Mouse (Mus musculus) midbrain, embryonic 11.5 days (tissue): ENCODE data around the gene Ppbp. TPM values are rescaled to one million over a fixed set of nuclear protein-coding genes. Genes with fewer than 3 reads are reported as not detected.

Experiments used
- ATAC-seq: fragments of 200-750 bp; cut with Nextera tagmentation; 2 replicates; pipeline ENCODE4 v1.8.0; 2017; ENCODE audit warnings: moderate TSS enrichment, moderate library complexity; ENCODE audit not compliant: low FRiP score
- DNase-seq: peaks from one replicate; pipeline ENCODE4 v3.0.0; 2015; ENCODE audit warnings: low spot score; ENCODE audit errors: missing footprints
- H3K27ac ChIP-seq: fragments of 300-500 bp; sonication (generic); 2 replicates; pipeline ENCODE4 v1.5.1; 2014; ENCODE audit warnings: low read depth, low read length
- H3K27me3 ChIP-seq: fragments of 300-500 bp; sonication (generic); 2 replicates; pipeline ENCODE4 v1.6.1; 2014; ENCODE audit warnings: mild to moderate bottlenecking, low read length, moderate library complexity, mixed read lengths; ENCODE audit not compliant: control insufficient read depth, insufficient read depth
- H3K36me3 ChIP-seq: fragments of 300-500 bp; sonication (generic); 2 replicates; pipeline ENCODE4 v1.6.1; 2014; ENCODE audit warnings: mild to moderate bottlenecking, low read length, moderate library complexity, mixed read lengths; ENCODE audit not compliant: control insufficient read depth, insufficient read depth
- H3K4me1 ChIP-seq: fragments of 300-500 bp; sonication (generic); 2 replicates; pipeline ENCODE4 v1.6.1; 2014; ENCODE audit warnings: low read length; ENCODE audit not compliant: control insufficient read depth, insufficient read depth
- H3K4me2 ChIP-seq: fragments of 300-500 bp; sonication (generic); 2 replicates; pipeline ENCODE4 v1.6.1; 2014; ENCODE audit warnings: mild to moderate bottlenecking, moderate library complexity
- H3K4me3 ChIP-seq: fragments of 300-500 bp; sonication (generic); 2 replicates; pipeline ENCODE4 v1.5.1; 2014; ENCODE audit warnings: low read depth, low read length
- H3K9ac ChIP-seq: fragments of 300-500 bp; sonication (generic); 2 replicates; pipeline ENCODE4 v1.6.1; 2014; ENCODE audit warnings: low read length
- H3K9me3 ChIP-seq: fragments of 300-500 bp; sonication (generic); 2 replicates; pipeline ENCODE4 v1.6.1; 2016; ENCODE audit warnings: low read length; ENCODE audit not compliant: control insufficient read depth
- WGBS: fragments of 180-500 bp; shearing (Covaris S2); extraction: QIAGEN DNeasy Blood & Tissue Kit; methylation state at CpG from one replicate; pipeline ENCODE4 v1.1.7; 2014; 5-methylcytosine and 5-hydroxymethylcytosine counted together
- microRNA-seq: library from miRNA; unstranded; fragments of <30 nt; microRNA quantifications from one replicate; pipeline ENCODE4, GENCODE M21; 2017
- polyA plus RNA-seq: library from polyadenylated mRNA; unstranded; fragments of >200 nt; fragmentation: Nextera tagmentation; extraction: Ambion mirVana; gene quantifications from 2 replicates; pipeline ENCODE4 v1.2.1, GENCODE M21; 2014

Gene Ppbp
- polyA plus RNA-seq, 1 experiment from 2014 or later: 16.5 TPM

DNA sequence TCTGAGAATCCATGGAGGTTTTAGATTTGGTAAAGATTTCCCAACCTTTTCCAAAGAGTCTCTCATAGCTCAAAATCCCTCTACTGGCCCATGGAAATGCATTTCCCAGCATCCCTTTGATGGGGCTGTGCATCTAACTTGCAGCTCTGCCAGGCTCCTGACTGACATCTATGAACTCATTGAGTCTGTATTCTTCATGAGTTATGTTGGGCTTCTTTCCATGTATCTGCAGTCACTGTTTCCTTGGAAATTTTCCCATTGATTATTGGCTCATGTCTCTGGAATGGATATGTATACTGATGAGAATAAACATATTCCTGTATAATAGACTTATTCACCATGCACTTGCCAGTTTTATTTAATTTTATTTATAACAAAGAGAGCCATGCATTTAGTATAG lies 37.7 kb downstream of the Ppbp start:
- no peaks in the 10 kb centered on the region for H3K27me3 ChIP-seq
- H3K9me3 ChIP-seq: no peaks in the 10 kb centered on the region
- no peak overlapping the region for H3K27ac ChIP-seq
- no peaks in the 10 kb centered on the region for H3K36me3 ChIP-seq
- no peak overlapping the region for H3K4me2 ChIP-seq
- H3K4me3 ChIP-seq: no peak overlapping the region
- no peak overlapping the region for H3K9ac ChIP-seq
- H3K4me1 ChIP-seq: no peaks in the 10 kb centered on the region
- DNase-seq (no peak), ATAC-seq (no peak)

DNA sequence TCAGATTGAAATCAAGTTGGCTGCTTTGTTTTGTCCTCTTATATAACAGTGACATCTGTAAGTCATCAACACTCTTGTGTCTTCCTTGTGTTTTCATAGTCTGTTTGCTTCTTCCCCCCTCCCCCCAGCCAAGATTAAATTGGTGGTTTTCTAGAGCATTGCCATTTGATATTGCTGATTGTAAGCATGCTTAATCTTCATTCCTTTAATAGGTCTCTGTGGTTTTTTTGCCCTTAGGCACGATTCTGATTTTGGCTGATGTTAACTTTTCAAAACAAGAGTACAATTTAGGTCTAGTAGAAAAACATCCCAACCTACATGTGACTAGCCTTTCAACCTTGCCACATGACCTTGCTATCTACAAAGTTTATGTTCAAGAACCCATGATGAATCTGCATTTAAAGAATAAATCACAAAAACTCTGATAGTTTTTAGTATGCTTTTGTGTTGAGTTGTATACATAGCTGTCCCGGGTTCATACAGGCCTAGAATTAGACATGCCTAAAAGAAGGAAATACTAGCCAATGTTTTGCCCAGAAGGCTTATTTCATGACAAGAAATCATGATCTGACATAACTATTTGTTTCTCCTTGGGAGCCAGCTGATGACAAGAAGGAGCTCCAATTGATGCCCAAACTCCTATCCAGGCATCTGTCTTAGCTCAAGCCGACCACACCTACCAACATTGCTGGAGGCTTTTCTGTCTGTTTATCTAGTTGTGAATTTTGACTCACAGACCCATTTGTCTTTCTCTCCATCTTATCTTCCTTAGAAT lies 39.0 kb downstream of the Ppbp start:
- H3K4me2 ChIP-seq: no peak overlapping the region
- WGBS: 85% methylated on average over 3 of the region's 3 CpGs
- H3K36me3 ChIP-seq: no peaks in the 10 kb centered on the region
- H3K4me3 ChIP-seq: no peak overlapping the region
- H3K9ac ChIP-seq: no peak overlapping the region
- H3K4me1 ChIP-seq: no peaks in the 10 kb centered on the region
- H3K27me3 ChIP-seq: no peaks in the 10 kb centered on the region
- no peak for ATAC-seq
- no peak for DNase-seq
- no peak overlapping the region for H3K27ac ChIP-seq
- H3K9me3 ChIP-seq: no peaks in the 10 kb centered on the region

Small RNA genes within 50 kb of the gene (microRNA-seq; reads per million reads assigned to microRNA genes)
- gene Gm24322: not detected

Other genes starting within 250 kb of the Ppbp start
- not detected in 2 replicates for gene Afm, start 249.6 kb upstream of the Ppbp start, polyA plus RNA-seq
- not detected in 2 replicates for gene 5830473C10Rik, start 207.4 kb upstream of the Ppbp start, polyA plus RNA-seq
- gene Rassf6, start 127.9 kb upstream of the Ppbp start, polyA plus RNA-seq: 0.27 and 0.34 TPM in 2 replicates
- 0.11 and 0.26 TPM in 2 replicates for gene Cxcl5, start 9.2 kb upstream of the Ppbp start, polyA plus RNA-seq
- gene Pf4, start 3.9 kb downstream of the Ppbp start, polyA plus RNA-seq: 85.1 and 96.3 TPM in 2 replicates
- not detected in 2 replicates for gene Cxcl3, start 17.6 kb downstream of the Ppbp start, polyA plus RNA-seq
- not detected in 2 replicates for gene Cxcl15, start 26.0 kb downstream of the Ppbp start, polyA plus RNA-seq
- gene Cxcl1, start 122.7 kb downstream of the Ppbp start, polyA plus RNA-seq: not detected in 2 replicates
- not detected in 2 replicates for gene Cxcl2, start 135.4 kb downstream of the Ppbp start, polyA plus RNA-seq
- 105 and 107 TPM in 2 replicates for gene Mthfd2l, start 162.6 kb downstream of the Ppbp start, polyA plus RNA-seq